19 mouse cellular contexts compared by ENCODE assay signal in the genomic region with DNA sequence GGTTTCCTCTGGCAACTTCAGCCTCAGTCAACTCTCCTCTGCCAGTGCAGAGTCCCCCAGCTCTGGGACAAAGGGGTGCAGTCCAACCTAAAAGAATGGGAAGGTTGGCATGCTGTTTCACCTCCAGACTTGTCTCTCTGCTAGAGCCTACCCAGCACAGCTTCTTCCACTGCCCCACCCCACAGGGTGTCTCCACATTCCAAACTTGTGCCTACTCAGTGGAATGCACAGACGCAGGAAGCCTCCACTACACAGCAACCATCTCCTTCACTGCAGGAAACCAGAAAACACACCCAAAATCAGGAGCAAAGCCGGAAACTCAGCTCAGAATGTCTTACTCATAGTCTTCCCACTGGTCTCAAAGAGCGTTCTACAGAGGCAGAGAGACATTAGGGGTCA. TPM values are rescaled to one million over a fixed set of nuclear protein-coding genes. Genes with fewer than 3 reads are reported as not detected.
DNase-seq lines count a peak whose midpoint lies in the region; ATAC-seq and TF ChIP-seq lines count a peak whose summit lies in the region.
"Had no signal": no experiment of that assay in that cellular context is flagged by ENCODE, and none has a peak within 500 bp of the region (broad histone marks: within the 10 kb centered on the region; RNA-seq: fewer than 3 reads in every experiment).

No protein-coding gene starts in this region.

- ATAC-seq in Patski = peak; percentile 76
- ATAC-seq: activated CD4-positive, CD25-positive, alpha-beta regulatory T cell, adult 4 months; liver, embryonic 12.5 days had no signal

- TF ChIP-seq CTCF in E14TG2a.4 (conservative IDR thresholded peaks at IDR 0.05; ENCODE audit: low read length) = no peak
- no peak for TF ChIP-seq CTCF in Patski (IDR thresholded peaks at IDR 0.05)

- H3K27me3 ChIP-seq in E14TG2a.4 (ENCODE audit: insufficient read depth, low read length) (no peaks in the 10 kb centered on the region), Patski (no peaks in the 10 kb centered on the region), myocyte (ENCODE audit: control insufficient read depth, insufficient read depth, insufficient read length) (no peaks in the 10 kb centered on the region)
- H3K27me3 ChIP-seq: liver, embryonic 12.5 days; midbrain, embryonic 12.5 days had no signal

- H3ac ChIP-seq in myocyte (ENCODE audit: control insufficient read depth, insufficient read length) = no peak overlapping the region

- in situ Hi-C loops in Patski (cut with MboI; ENCODE audit: low pct_unique_long_range_greater_than_20kb) = no loop called here

- POLR2A ChIA-PET in Patski (lab: Charles Lee) = no interaction called here

- H3K79me2 ChIP-seq in myocyte (ENCODE audit: control insufficient read depth, insufficient read depth) = no peaks in the 10 kb centered on the region

- H3K4me1 ChIP-seq in E14TG2a.4 (replicated peaks; ENCODE audit: low read depth, low read length) = peaks cover 46% of the 10 kb centered on the region
- H3K4me1 ChIP-seq: midbrain, embryonic 12.5 days had no signal

- peak overlapping the region; percentile 26; the same call in 1 of the 2 replicates for H3K4me3 ChIP-seq in E14TG2a.4 (replicated peaks; ENCODE audit: low read length)
- H3K4me3 ChIP-seq in myocyte = no peak overlapping the region
- H3K4me3 ChIP-seq: liver, embryonic 12.5 days; midbrain, embryonic 12.5 days had no signal

- CTCF ChIA-PET in Patski (lab: Charles Lee) = interaction anchor here (1.0 kb wide), 1 partner anchor 13 kb away, joined by 3 read pairs; no protein-coding TSS in a partner anchor

- H3K4me2 ChIP-seq in myocyte (ENCODE audit: low read depth) = peak overlapping the region; percentile 16
- H3K4me2 ChIP-seq: liver, embryonic 12.5 days; midbrain, embryonic 12.5 days had no signal

- peak; percentile 15 to 30 for DNase-seq in lung, adult 18-20 months
- no peak for DNase-seq in lung, postnatal 25 days (ENCODE audit: low spot score)
- no peak for DNase-seq in Patski (ENCODE audit: low read depth, low spot score)
- DNase-seq in kidney, postnatal 36 days = no peak
- DNase-seq in heart, adult 18-20 months = no peak
- DNase-seq: adrenal gland, postnatal 36 days; cerebellum, postnatal 25 days; kidney, postnatal 10 days; left cerebral cortex, postnatal 4 days; lung, postnatal 4 days; spleen, adult 18-20 months had no signal

- H3K9me3 ChIP-seq in E14TG2a.4 (ENCODE audit: low read length) = no peaks in the 10 kb centered on the region
- H3K9me3 ChIP-seq: liver, embryonic 12.5 days; midbrain, embryonic 12.5 days had no signal

- no peak for TF ChIP-seq POLR2A in myocyte (IDR thresholded peaks at IDR 0.05; ENCODE audit: insufficient read length, low read depth)

- H3K36me3 ChIP-seq in E14TG2a.4 (ENCODE audit: insufficient read depth, low read length) = no peaks in the 10 kb centered on the region
- H3K36me3 ChIP-seq in myocyte (ENCODE audit: control insufficient read depth, insufficient read depth) = no peaks in the 10 kb centered on the region
- H3K36me3 ChIP-seq: liver, embryonic 12.5 days; midbrain, embryonic 12.5 days had no signal

TF ChIP-seq in myocyte, 11 proteins besides CTCF, POLR2A, EP300 and RAD21:
- TF ChIP-seq TCF12 (IDR thresholded peaks at IDR 0.05; ENCODE audit: insufficient read depth, poor library complexity, severe bottlenecking) (no peak), MAX (IDR thresholded peaks at IDR 0.05; ENCODE audit: low read depth) (no peak), CEBPB (IDR thresholded peaks at IDR 0.05; ENCODE audit: insufficient read depth, poor library complexity, severe bottlenecking) (no peak), TCF3 (IDR thresholded peaks at IDR 0.05; ENCODE audit: insufficient read length, low read depth) (no peak), SRF (IDR thresholded peaks at IDR 0.05; ENCODE audit: control insufficient read depth, insufficient read length, low read depth) (no peak), REST (IDR thresholded peaks at IDR 0.05; ENCODE audit: insufficient read depth, insufficient read length) (no peak), USF1 (IDR thresholded peaks at IDR 0.05; ENCODE audit: low read depth) (no peak), POLR2AphosphoS2 (IDR thresholded peaks at IDR 0.05; ENCODE audit: insufficient read length, low read depth) (no peak), MYOD1 (IDR thresholded peaks at IDR 0.05; ENCODE audit: control insufficient read depth in 1 of 3, insufficient read length in 2 of 3, low read depth in 2 of 3) (no peak), MYOG (IDR thresholded peaks at IDR 0.05; ENCODE audit: control insufficient read depth in 1 of 3, insufficient read depth in 1 of 3, insufficient read length in 2 of 3, low read depth in 2 of 3) (no peak), E2F4 (IDR thresholded peaks at IDR 0.05; ENCODE audit: insufficient read depth) (no peak)

RNA-seq across cellular contexts. Expression of a gene that starts 10.6 kb away (rescaled TPM):
- polyA plus RNA-seq in Patski (2021) = 1.8 TPM
- not detected for polyA plus RNA-seq in myocyte (2012; fragmentation: generic; extraction: Trizol)
- not detected for total RNA-seq in heart, adult 18-20 months (2021)
- total RNA-seq: adrenal gland, postnatal 36 days; layer of hippocampus, postnatal 10 days; left cerebral cortex, postnatal 4 days had no signal
- polyA plus RNA-seq: heart, embryonic 14.5 days; liver, embryonic 12.5 days; midbrain, embryonic 12.5 days; neural tube, embryonic 11.5 days had no signal

Comparison
In these comparisons a context has a peak if more than half of its experiments do, and no peak if none do; other contexts are left out.
1. DNase-seq: peak in lung, adult 18-20 months (2 of 2); none in lung, postnatal 25 days (single experiment), Patski (single experiment), kidney, postnatal 36 days (0 of 2) and heart, adult 18-20 months (0 of 2).